Mouse (Mus musculus) cerebellum, adult 2 months (tissue): ENCODE data around the gene Ccdc78.

ENCODE experiments used
- CTCF ChIP-seq: fragments of 200-500 bp; IDR thresholded peaks from 2 replicates; pipeline ENCODE4 v1.5.1; 2011; ENCODE audit warnings: low read depth, mild to moderate bottlenecking, control low read depth, low read length, moderate library complexity, borderline replicate concordance; ENCODE audit not compliant: insufficient read depth
- POLR2A ChIP-seq: fragments of 200-500 bp; IDR thresholded peaks from 2 replicates; pipeline ENCODE4 v1.6.1; 2011; ENCODE audit warnings: low read length, control low read depth, borderline replicate concordance; ENCODE audit not compliant: insufficient read depth

DNA sequence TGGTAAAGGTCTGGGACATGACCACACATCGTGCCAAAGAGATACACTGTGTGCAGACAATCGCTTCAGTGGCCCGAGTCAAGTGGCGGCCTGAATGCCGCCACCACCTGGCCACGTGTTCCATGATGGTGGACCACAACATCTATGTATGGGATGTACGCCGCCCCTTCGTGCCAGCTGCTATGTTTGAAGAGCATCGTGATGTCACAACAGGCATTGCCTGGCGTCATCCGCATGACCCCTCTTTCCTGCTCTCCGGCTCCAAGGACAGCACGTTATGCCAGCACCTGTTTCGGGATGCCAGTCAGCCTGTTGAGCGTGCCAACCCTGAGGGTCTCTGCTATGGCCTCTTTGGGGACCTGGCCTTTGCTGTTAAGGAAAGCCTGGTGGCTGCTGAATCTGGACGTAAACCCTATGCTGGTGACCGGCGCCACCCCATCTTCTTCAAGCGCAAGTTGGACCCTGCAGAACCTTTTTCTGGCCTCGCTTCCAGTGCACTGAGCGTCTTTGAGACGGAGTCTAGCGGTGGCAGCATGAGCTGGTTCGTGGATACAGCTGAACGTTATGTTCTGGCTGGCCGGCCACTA lies 39.7 kb downstream of the Ccdc78 start:
- TF ChIP-seq POLR2A, result no peak
- no peak for TF ChIP-seq CTCF
